Mouse (Mus musculus) B cell, adult 67 days (primary cell): Measurements from ENCODE around the gene Vmn1r179. TPM values are rescaled to one million over a fixed set of nuclear protein-coding genes. Genes with fewer than 3 reads are reported as not detected.

Source experiments
- total RNA-seq, 2 experiments: library from RNA; stranded (reverse); gene quantifications; 4 replicates each; pipeline ENCODE4 v1.2.4; 2023

Gene Vmn1r179
- total RNA-seq, result not detected

DNA sequence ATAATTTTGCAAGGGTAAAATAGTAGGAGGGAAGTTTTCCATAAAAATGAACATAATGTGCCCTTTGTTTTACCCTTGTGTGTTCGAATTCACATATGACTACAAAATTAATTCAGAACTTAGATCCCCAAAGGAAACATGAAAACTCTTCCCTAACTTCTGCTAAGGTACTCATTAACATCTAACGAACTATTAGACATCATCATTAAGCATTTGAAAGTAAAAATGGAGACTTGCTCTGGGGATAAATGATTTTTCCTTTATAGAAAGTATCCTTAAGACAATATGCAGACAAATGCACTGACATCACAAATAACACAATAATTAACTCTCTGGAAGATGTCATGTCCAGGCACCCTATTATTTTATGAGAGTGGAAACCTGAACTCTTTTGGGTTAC is at the start of gene Vmn1r179:
Vmn1r179 (plus strand) TSS at position 301 of the 400 bp plus-strand sequence.

DNA sequence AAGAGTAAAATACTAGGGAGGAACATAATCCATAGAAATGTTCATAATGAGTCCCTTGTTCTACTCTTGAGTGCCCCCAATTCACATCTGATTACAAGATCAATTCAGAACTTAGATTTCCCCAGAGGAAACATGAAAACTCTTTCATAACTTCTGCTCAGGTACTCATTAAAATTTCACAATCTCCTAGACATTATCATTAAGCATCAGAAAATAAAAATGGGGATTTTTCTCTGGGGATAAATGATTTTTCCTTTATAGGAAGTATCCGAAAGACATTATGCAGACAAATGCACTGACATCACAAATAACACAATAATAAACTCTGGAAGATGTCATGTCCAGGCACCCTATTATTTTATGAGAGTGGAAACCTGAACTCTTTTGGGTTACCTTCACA is 35.1 kb upstream of the Vmn1r179 start, which contains the start of gene Vmn1r178:
Vmn1r178 (plus strand) TSS at position 301 of the 400 bp plus-strand sequence.

DNA sequence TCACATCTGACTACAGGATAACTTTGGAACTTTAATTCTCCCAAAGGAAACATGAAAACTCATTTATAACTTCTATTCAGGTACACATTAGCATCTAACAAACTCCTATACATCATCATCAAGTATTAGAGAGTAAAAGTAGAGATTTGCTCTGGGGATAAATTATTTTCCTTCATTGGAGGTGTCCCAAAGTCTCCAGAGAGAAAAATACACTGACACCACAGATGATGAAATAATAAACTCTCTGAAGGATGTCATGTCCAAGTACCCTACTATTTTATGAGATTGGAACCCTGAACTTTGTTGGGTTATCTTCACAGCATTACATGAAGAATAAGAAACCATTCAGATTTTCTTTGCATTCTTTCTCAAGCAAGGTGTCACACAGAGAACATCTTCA is 23.6 kb downstream of the Vmn1r179 start, which contains the start of gene Vmn1r180:
Vmn1r180 (plus strand) TSS at position 301 of the 400 bp plus-strand sequence.

DNA sequence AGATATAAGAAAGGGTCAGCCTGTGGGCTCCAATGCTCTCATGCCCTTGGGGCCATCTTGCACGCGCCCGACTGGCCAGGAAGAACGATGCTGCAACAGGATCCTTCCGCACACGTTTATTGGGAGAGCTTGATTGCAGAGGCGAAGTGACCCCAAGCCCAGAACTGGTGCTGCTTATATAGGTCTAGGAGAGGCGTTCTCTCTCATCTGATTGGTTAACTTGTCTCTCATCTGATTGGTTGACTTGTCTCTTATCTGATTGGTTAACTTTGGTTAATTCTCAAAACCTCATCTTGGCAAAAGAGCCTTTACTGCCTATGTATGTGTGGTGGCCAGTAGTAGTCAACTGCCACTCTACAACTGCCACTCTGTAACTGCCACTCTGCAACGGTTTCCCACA is 47.5 kb downstream of the Vmn1r179 start, which contains the start of gene Vmn1r181:
Vmn1r181 (plus strand) TSS at position 301 of the 400 bp plus-strand sequence.

Other genes starting within 250 kb of the Vmn1r179 start
- gene Vmn1r173, start 226.3 kb upstream of the Vmn1r179 start, total RNA-seq, result not detected
- gene Vmn1r174, start 174.7 kb upstream of the Vmn1r179 start, total RNA-seq, result not detected
- gene Vmn1r175, start 116.3 kb upstream of the Vmn1r179 start, total RNA-seq, result not detected
- gene Vmn1r176, start 89.6 kb upstream of the Vmn1r179 start, total RNA-seq, result not detected
- gene Vmn1r177, start 60.5 kb upstream of the Vmn1r179 start, total RNA-seq, result not detected
- gene Vmn1r178, start 35.0 kb upstream of the Vmn1r179 start, total RNA-seq, result not detected
- gene Vmn1r180, start 23.7 kb downstream of the Vmn1r179 start, total RNA-seq, result not detected
- gene Vmn1r181, start 47.6 kb downstream of the Vmn1r179 start, total RNA-seq, result not detected
- gene V1rd19, start 74.7 kb downstream of the Vmn1r179 start, total RNA-seq, result not detected
- gene Vmn1r183, start 126.3 kb downstream of the Vmn1r179 start, total RNA-seq, result not detected
- 10 to 100 TPM; 29.0 to 34.1 TPM for gene Zfp180, start 154.9 kb downstream of the Vmn1r179 start, total RNA-seq
- gene Zfp112, start 185.3 kb downstream of the Vmn1r179 start, total RNA-seq, result 1 to 10 TPM; 3.0 to 3.7 TPM
- gene Zfp235, start 207.2 kb downstream of the Vmn1r179 start, total RNA-seq, result 1 to 10 TPM; 8.0 to 9.7 TPM
- gene Zfp114, start 248.1 kb downstream of the Vmn1r179 start, total RNA-seq, result under 1 TPM in 1 of 2 experiments, not detected in 1; 0.15 TPM